Mouse (Mus musculus): Measurements from ENCODE around the gene Thada. TPM values are rescaled to one million over a fixed set of nuclear protein-coding genes. Genes with fewer than 3 reads are reported as not detected.

The Thada gene
- polyA plus RNA-seq, 1 experiment from 2014 or later = 1.3 TPM

- H3K27me3 ChIP-seq (replicated peaks; ENCODE audit: control insufficient read depth, insufficient read depth, low read length) = no peaks in the 10 kb centered on the region
- no peak for ATAC-seq
- no peaks in the 10 kb centered on the region for H3K4me1 ChIP-seq (replicated peaks; ENCODE audit: control insufficient read depth, insufficient read depth, low read length)
- WGBS = 13% methylated on average over 1 of the region's 1 CpGs
- peaks cover 14% of the 10 kb centered on the region for H3K36me3 ChIP-seq (ENCODE audit: control insufficient read depth, insufficient read depth)
- no peaks in the 10 kb centered on the region for H3K9me3 ChIP-seq (ENCODE audit: control insufficient read depth)
- no peak overlapping the region for H3K27ac ChIP-seq (ENCODE audit: low read depth, low read length)
- H3K4me2 ChIP-seq (replicated peaks; ENCODE audit: low read depth) = no peak overlapping the region
- no peak overlapping the region for H3K9ac ChIP-seq (ENCODE audit: low read depth, low read length)
- TF ChIP-seq CTCF (IDR thresholded peaks at IDR 0.05; ENCODE audit: low read depth) = no peak
- H3K4me3 ChIP-seq (ENCODE audit: low read depth, low read length) = no peak overlapping the region
Observed at GRCm38 (mm10) chr17:84335996-84336395, 130.0 kb downstream of the Thada start.

- ATAC-seq = no peak
- H3K4me1 ChIP-seq (replicated peaks; ENCODE audit: control insufficient read depth, insufficient read depth, low read length) = no peaks in the 10 kb centered on the region
- WGBS = 88% methylated on average over 3 of the region's 3 CpGs
- H3K9me3 ChIP-seq (ENCODE audit: control insufficient read depth) = no peaks in the 10 kb centered on the region
- no peak overlapping the region for H3K4me2 ChIP-seq (replicated peaks; ENCODE audit: low read depth)
- peaks cover 9% of the 10 kb centered on the region for H3K36me3 ChIP-seq (ENCODE audit: control insufficient read depth, insufficient read depth)
- TF ChIP-seq CTCF (IDR thresholded peaks at IDR 0.05; ENCODE audit: low read depth) = no peak
- H3K27ac ChIP-seq (ENCODE audit: low read depth, low read length) = no peak overlapping the region
- no peak overlapping the region for H3K9ac ChIP-seq (ENCODE audit: low read depth, low read length)
- H3K4me3 ChIP-seq (ENCODE audit: low read depth, low read length) = no peak overlapping the region
- no peaks in the 10 kb centered on the region for H3K27me3 ChIP-seq (replicated peaks; ENCODE audit: control insufficient read depth, insufficient read depth, low read length)
Observed at GRCm38 (mm10) chr17:84335076-84335475, 130.9 kb downstream of the Thada start.

DNA sequence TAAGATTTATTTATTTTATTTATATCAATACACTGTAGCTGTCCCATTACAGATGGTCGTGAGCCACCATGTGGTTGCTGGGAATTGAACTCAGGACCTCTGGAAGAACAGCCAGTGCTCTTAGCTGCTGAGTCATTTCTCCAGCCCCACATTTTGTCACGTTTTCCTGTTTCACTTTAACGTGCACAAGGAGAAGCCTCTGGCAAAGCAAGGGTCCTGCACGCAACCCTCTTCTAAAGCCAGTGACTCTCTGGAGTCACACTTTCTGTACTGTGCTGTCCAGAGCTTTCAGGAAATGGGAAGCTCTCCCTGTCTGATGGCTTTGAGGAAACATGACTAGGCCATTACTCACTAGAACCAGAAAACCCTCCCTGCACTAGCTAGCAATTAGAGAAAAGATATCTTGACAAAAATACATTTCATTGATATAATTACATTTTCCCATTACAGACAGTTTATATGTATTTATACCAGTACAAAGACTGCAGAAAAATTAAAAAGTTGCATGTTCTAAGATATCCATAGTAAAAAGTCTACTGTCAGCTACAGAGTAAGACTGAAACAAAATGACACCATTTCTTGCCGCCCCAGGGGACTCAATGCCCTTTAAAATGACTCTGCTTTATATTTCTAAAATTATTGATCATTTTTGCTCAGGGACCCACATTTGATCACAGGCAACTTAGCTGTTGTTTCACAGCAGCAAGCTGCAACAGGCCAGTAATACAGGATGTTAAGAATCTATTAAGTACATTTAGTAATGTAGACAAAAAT is 131.6 kb downstream of the Thada start:
- Histone ChIP-seq H3K27ac (ENCODE audit: low read depth, low read length) (no peak overlapping the region), H3K4me2 (replicated peaks; ENCODE audit: low read depth) (no peak overlapping the region), H3K36me3 (ENCODE audit: control insufficient read depth, insufficient read depth) (peaks cover 9% of the 10 kb centered on the region), H3K27me3 (replicated peaks; ENCODE audit: control insufficient read depth, insufficient read depth, low read length) (no peaks in the 10 kb centered on the region), H3K4me1 (replicated peaks; ENCODE audit: control insufficient read depth, insufficient read depth, low read length) (no peaks in the 10 kb centered on the region), H3K9me3 (ENCODE audit: control insufficient read depth) (no peaks in the 10 kb centered on the region), H3K4me3 (ENCODE audit: low read depth, low read length) (no peak overlapping the region), H3K9ac (ENCODE audit: low read depth, low read length) (no peak overlapping the region)
- no peak for TF ChIP-seq CTCF (IDR thresholded peaks at IDR 0.05; ENCODE audit: low read depth)
- WGBS = 69% methylated on average over 5 of the region's 5 CpGs
- no peak for ATAC-seq

- H3K4me3 ChIP-seq (ENCODE audit: low read depth, low read length) = no peak overlapping the region
- H3K27ac ChIP-seq (ENCODE audit: low read depth, low read length) = no peak overlapping the region
- WGBS = 88% methylated on average over 5 of the region's 5 CpGs
- H3K36me3 ChIP-seq (ENCODE audit: control insufficient read depth, insufficient read depth) = peaks cover 9% of the 10 kb centered on the region
- no peaks in the 10 kb centered on the region for H3K27me3 ChIP-seq (replicated peaks; ENCODE audit: control insufficient read depth, insufficient read depth, low read length)
- no peaks in the 10 kb centered on the region for H3K9me3 ChIP-seq (ENCODE audit: control insufficient read depth)
- no peaks in the 10 kb centered on the region for H3K4me1 ChIP-seq (replicated peaks; ENCODE audit: control insufficient read depth, insufficient read depth, low read length)
- H3K9ac ChIP-seq (ENCODE audit: low read depth, low read length) = no peak overlapping the region
- no peak for TF ChIP-seq CTCF (IDR thresholded peaks at IDR 0.05; ENCODE audit: low read depth)
- H3K4me2 ChIP-seq (replicated peaks; ENCODE audit: low read depth) = no peak overlapping the region
- no peak for ATAC-seq
Observed at GRCm38 (mm10) chr17:84332940-84333339, 133.1 kb downstream of the Thada start.

- H3K36me3 ChIP-seq (ENCODE audit: control insufficient read depth, insufficient read depth) = peaks cover 9% of the 10 kb centered on the region
- no peak overlapping the region for H3K27ac ChIP-seq (ENCODE audit: low read depth, low read length)
- H3K9me3 ChIP-seq (ENCODE audit: control insufficient read depth) = no peaks in the 10 kb centered on the region
- ATAC-seq = no peak
- no peak overlapping the region for H3K4me3 ChIP-seq (ENCODE audit: low read depth, low read length)
- TF ChIP-seq CTCF (IDR thresholded peaks at IDR 0.05; ENCODE audit: low read depth) = no peak
- H3K27me3 ChIP-seq (replicated peaks; ENCODE audit: control insufficient read depth, insufficient read depth, low read length) = no peaks in the 10 kb centered on the region
- WGBS = 80% methylated on average over 8 of the region's 8 CpGs
- H3K4me2 ChIP-seq (replicated peaks; ENCODE audit: low read depth) = no peak overlapping the region
- H3K9ac ChIP-seq (ENCODE audit: low read depth, low read length) = no peak overlapping the region
- H3K4me1 ChIP-seq (replicated peaks; ENCODE audit: control insufficient read depth, insufficient read depth, low read length) = no peaks in the 10 kb centered on the region
Observed at GRCm38 (mm10) chr17:84330986-84331385, 135.0 kb downstream of the Thada start.

GRCm38 (mm10) chr17:84330506-84330905 is 135.5 kb downstream of the Thada start:
- Histone ChIP-seq H3K27me3 (replicated peaks; ENCODE audit: control insufficient read depth, insufficient read depth, low read length) (no peaks in the 10 kb centered on the region), H3K4me3 (ENCODE audit: low read depth, low read length) (no peak overlapping the region), H3K9ac (ENCODE audit: low read depth, low read length) (no peak overlapping the region), H3K4me2 (replicated peaks; ENCODE audit: low read depth) (no peak overlapping the region), H3K9me3 (ENCODE audit: control insufficient read depth) (no peaks in the 10 kb centered on the region), H3K4me1 (replicated peaks; ENCODE audit: control insufficient read depth, insufficient read depth, low read length) (no peaks in the 10 kb centered on the region), H3K36me3 (ENCODE audit: control insufficient read depth, insufficient read depth) (peaks cover 9% of the 10 kb centered on the region), H3K27ac (ENCODE audit: low read depth, low read length) (no peak overlapping the region)
- TF ChIP-seq CTCF (IDR thresholded peaks at IDR 0.05; ENCODE audit: low read depth) = no peak
- ATAC-seq = no peak
- WGBS = 80% methylated on average over 6 of the region's 6 CpGs
